Mouse (Mus musculus): ENCODE data around the gene Jph2.
"Not testable (repeated sequence)": the region's sequence is repeated elsewhere in the genome, so short reads cannot be mapped to it uniquely, and the experiment has no call there.

GRCm38 (mm10) chr2:163411344-163411743 lies 13.6 kb upstream of the Jph2 start:
- TF ChIP-seq POLR2A (IDR thresholded peaks at IDR 0.05; ENCODE audit: insufficient read depth, low read depth, low read length); CTCF (IDR thresholded peaks at IDR 0.05): not testable (repeated sequence)

All from heart, adult 2 months (tissue).